Mouse (Mus musculus) neutrophil, adult 5-6 weeks (primary cell): Measurements from ENCODE around the gene Tceal1. TPM values are rescaled to one million over a fixed set of nuclear protein-coding genes. Genes with fewer than 3 reads are reported as not detected.

ENCODE experiments used
- ATAC-seq: fragments of 151-379, 151-347 bp; 2 replicates; pipeline ENCODE4 v1.8.0; 2017; ENCODE audit warnings: mild to moderate bottlenecking, moderate TSS enrichment; ENCODE audit not compliant: insufficient number of reproducible peaks, poor library complexity, low FRiP score, severe bottlenecking; ENCODE audit errors: extremely low read depth
- total RNA-seq: library from RNA; stranded (forward); fragments of 200-1000 nt; gene quantifications from 2 replicates; pipeline ENCODE4 v1.2.3, GENCODE M21; 2017

Gene Tceal1
- total RNA-seq, 1 experiment from 2014 or later, result 0.35 TPM

DNA sequence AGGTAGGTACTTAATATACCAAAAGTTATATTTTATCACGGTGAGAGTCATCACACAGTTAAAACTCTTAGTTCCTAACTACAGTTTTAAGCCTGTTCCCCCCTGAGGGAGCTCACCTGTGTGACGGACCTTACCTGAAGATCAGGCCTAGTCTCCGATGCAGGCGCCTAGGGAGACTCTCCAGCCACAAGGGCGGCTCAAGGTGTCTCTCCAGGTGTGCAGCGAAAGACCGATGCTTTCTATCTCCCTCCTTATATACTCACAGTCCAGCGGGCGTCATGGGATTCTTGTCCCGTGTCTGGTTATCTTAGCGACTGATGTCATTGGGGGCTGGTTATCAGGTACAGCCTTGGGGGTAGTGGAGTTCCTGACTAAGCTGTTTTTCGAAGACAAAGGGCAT is 35.7 kb downstream of the Tceal1 start, which contains the start of gene Morf4l2:
Gene Morf4l2, minus strand, starts transcription at position 232 of the 400 bp plus-strand sequence.
- ATAC-seq, result no peak

DNA sequence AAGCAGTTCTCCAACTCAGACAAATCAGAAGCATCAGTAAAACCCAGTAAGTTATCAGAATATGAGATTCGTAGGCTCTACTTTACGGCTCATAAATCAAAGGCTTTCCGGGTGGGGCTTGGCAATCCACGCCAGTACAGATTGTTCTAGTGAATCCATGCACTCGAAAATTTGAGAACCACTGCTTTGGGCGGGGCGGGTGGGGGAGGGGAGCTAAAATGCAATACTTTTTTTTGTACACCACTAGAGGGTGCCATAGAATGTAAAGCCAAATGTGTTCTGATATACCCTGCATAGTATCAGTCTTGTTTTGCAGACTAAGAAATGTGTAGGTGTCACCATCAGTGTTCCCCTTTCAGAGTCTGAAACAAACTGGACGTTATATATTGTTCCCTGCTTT is 36.9 kb downstream of the Tceal1 start:
- no peak for ATAC-seq

DNA sequence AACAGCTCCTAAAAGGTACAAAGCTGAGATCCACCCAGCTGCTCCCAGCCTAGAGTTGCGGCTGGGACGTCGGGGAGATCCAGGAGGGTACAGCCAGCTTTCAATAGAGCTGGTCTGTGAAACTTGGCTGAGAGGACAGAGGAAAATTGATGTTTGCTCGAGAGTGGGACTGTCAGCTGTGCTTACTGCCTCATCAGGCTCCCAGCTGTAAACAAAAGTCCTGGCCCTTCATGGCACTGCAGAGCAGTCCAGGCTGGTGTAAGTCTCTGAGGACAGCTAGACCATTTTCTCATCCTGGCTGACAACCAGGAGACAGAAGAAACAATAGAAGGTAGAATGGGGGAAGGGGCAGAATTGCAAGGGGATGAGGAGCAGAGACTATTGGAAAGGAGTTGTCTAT is 41.5 kb downstream of the Tceal1 start:
- no peak for ATAC-seq

DNA sequence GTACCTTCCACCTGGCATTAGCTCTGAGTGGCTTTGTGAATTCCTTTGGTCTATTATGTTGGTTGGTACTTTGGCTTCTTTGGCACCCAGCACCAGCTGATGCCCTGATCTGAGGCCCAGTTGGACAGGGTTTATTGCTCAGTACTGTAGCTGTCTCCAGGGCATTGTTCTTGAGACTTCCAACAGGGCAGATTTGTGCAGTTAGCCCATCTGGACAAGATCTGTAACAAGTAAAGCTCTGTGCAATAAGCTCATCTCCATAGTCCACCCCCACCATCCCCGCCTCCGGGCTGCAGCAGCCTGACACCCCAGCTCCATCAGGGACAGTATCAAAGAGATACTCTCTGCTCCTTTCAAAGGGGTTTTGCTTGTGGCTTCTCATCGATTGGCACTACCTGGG is 47.7 kb downstream of the Tceal1 start:
- no peak for ATAC-seq

Other genes with a start within 250 kb of the Tceal1 start
- gene Kir3dl1, start 190.0 kb upstream of the Tceal1 start, total RNA-seq, result not detected in 2 replicates
- gene Kir3dl2, start 163.9 kb upstream of the Tceal1 start, total RNA-seq, result not detected in 2 replicates
- not detected in 2 replicates for gene Tceal3, start 117.1 kb upstream of the Tceal1 start, total RNA-seq
- 128 and 145 TPM in 2 replicates for gene Morf4l2, start 35.7 kb downstream of the Tceal1 start, total RNA-seq
- gene Glra4, start 72.2 kb downstream of the Tceal1 start, total RNA-seq, result not detected in 2 replicates
- 4.2 and 4.4 TPM in 2 replicates for gene Plp1, start 114.7 kb downstream of the Tceal1 start, total RNA-seq
- gene Rab9b, start 160.8 kb downstream of the Tceal1 start, total RNA-seq, result not detected in 2 replicates
- not detected in 2 replicates for gene H2bfm, start 219.3 kb downstream of the Tceal1 start, total RNA-seq